8 mouse cellular contexts compared by ENCODE assay signal in genomic region chr1:164250391-164251150, GRCm38 (mm10). TPM values are rescaled to one million over a fixed set of nuclear protein-coding genes. Genes with fewer than 3 reads are reported as not detected.
DNase-seq lines count a peak whose midpoint lies in the region; ATAC-seq and TF ChIP-seq lines count a peak whose summit lies in the region.

No protein-coding gene starts in this region.

- peak overlapping the region; percentile 78 for H3K4me2 ChIP-seq in embryonic facial prominence, embryonic 13.5 days
- peak overlapping the region; percentile 78 for H3K4me2 ChIP-seq in kidney, embryonic 15.5 days
- peak overlapping the region; percentile 78 for H3K4me2 ChIP-seq in myocyte (ENCODE audit: low read depth)

- WGBS in embryonic facial prominence, embryonic 13.5 days = 45% methylated on average over 8 of the region's 8 CpGs
- 44% methylated on average over 8 of the region's 8 CpGs for WGBS in kidney, embryonic 15.5 days

- no peaks in the 10 kb centered on the region for H3K9me3 ChIP-seq in embryonic facial prominence, embryonic 13.5 days
- no peaks in the 10 kb centered on the region for H3K9me3 ChIP-seq in kidney, embryonic 15.5 days (replicated peaks)

- no peak overlapping the region for H3ac ChIP-seq in myocyte (ENCODE audit: control insufficient read depth, insufficient read length)

- no peaks in the 10 kb centered on the region for H3K36me3 ChIP-seq in embryonic facial prominence, embryonic 13.5 days
- no peaks in the 10 kb centered on the region for H3K36me3 ChIP-seq in kidney, embryonic 15.5 days
- no peaks in the 10 kb centered on the region for H3K36me3 ChIP-seq in myocyte (ENCODE audit: control insufficient read depth, insufficient read depth)

- peak overlapping the region; percentile 81 for H3K4me3 ChIP-seq in embryonic facial prominence, embryonic 13.5 days
- H3K4me3 ChIP-seq in kidney, embryonic 15.5 days (replicated peaks) = peak overlapping the region; percentile 62
- H3K4me3 ChIP-seq in myocyte = peak overlapping the region; percentile 38

- H3K4me1 ChIP-seq in embryonic facial prominence, embryonic 13.5 days = peaks cover 28% of the 10 kb centered on the region
- peaks cover 24% of the 10 kb centered on the region for H3K4me1 ChIP-seq in kidney, embryonic 15.5 days

- H3K27me3 ChIP-seq in embryonic facial prominence, embryonic 13.5 days = peaks cover 4% of the 10 kb centered on the region; the same call in 1 of the 2 replicates
- no peaks in the 10 kb centered on the region for H3K27me3 ChIP-seq in kidney, embryonic 15.5 days
- H3K27me3 ChIP-seq in myocyte (ENCODE audit: control insufficient read depth, insufficient read depth, insufficient read length) = no peaks in the 10 kb centered on the region

- no peak for TF ChIP-seq POLR2A in myocyte (IDR thresholded peaks at IDR 0.05; ENCODE audit: insufficient read length, low read depth)

- H3K79me2 ChIP-seq in myocyte (ENCODE audit: control insufficient read depth, insufficient read depth) = peaks cover 39% of the 10 kb centered on the region

- H3K9ac ChIP-seq in embryonic facial prominence, embryonic 13.5 days = 0 out of 2 replicates have a peak overlapping the region, but pooled peaks have one; percentile 78
- H3K9ac ChIP-seq in kidney, embryonic 15.5 days = no peak overlapping the region; the same call in 1 of the 2 replicates

- no peak for ATAC-seq in embryonic facial prominence, embryonic 13.5 days (ENCODE audit: insufficient number of reproducible peaks, insufficient read depth, low FRiP score, low TSS enrichment, low read depth)
- no peak for ATAC-seq in kidney, embryonic 15.5 days (replicated peaks; ENCODE audit: low FRiP score)

- DNase-seq in adrenal gland, postnatal 10 days = peak; percentile 26
- no peak for DNase-seq in adrenal gland, adult 8-10 months
- DNase-seq in 3T3-L1 (ENCODE audit: low read depth, low spot score) = peak; percentile 73
- DNase-seq in retina, embryonic 14.5 days (ENCODE audit: low spot score) = no peak
- no peak for DNase-seq in thymus, postnatal 10 days (ENCODE audit: low spot score in 2 of 2)

- H3K27ac ChIP-seq in embryonic facial prominence, embryonic 13.5 days = no peak overlapping the region
- no peak overlapping the region for H3K27ac ChIP-seq in kidney, embryonic 15.5 days

TF ChIP-seq in myocyte, 11 proteins besides CTCF, POLR2A, EP300 and RAD21:
- TF ChIP-seq TCF12 (IDR thresholded peaks at IDR 0.05; ENCODE audit: insufficient read depth, poor library complexity, severe bottlenecking) (no peak), TCF3 (IDR thresholded peaks at IDR 0.05; ENCODE audit: insufficient read length, low read depth) (no peak), USF1 (IDR thresholded peaks at IDR 0.05; ENCODE audit: low read depth) (no peak), MYOG (IDR thresholded peaks at IDR 0.05; ENCODE audit: control insufficient read depth in 1 of 3, insufficient read depth in 1 of 3, insufficient read length in 2 of 3, low read depth in 2 of 3) (no peak), CEBPB (IDR thresholded peaks at IDR 0.05; ENCODE audit: insufficient read depth, poor library complexity, severe bottlenecking) (no peak), REST (IDR thresholded peaks at IDR 0.05; ENCODE audit: insufficient read depth, insufficient read length) (no peak), E2F4 (IDR thresholded peaks at IDR 0.05; ENCODE audit: insufficient read depth) (no peak), MAX (IDR thresholded peaks at IDR 0.05; ENCODE audit: low read depth) (no peak), MYOD1 (IDR thresholded peaks at IDR 0.05; ENCODE audit: control insufficient read depth in 1 of 3, insufficient read length in 2 of 3, low read depth in 2 of 3) (no peak), POLR2AphosphoS2 (IDR thresholded peaks at IDR 0.05; ENCODE audit: insufficient read length, low read depth) (no peak), SRF (IDR thresholded peaks at IDR 0.05; ENCODE audit: control insufficient read depth, insufficient read length, low read depth) (no peak)

RNA-seq across cellular contexts. Expression of gene Slc19a2, which starts 1.7 kb away (rescaled TPM):
- 10 to 100 TPM; 16.4 to 19.2 TPM for total RNA-seq in adrenal gland, postnatal 10 days (2021)
- 10 to 100 TPM; 26.5 to 34.7 (median 32.3) TPM for total RNA-seq in adrenal gland, adult 8-10 months (2022)
- 6.7 and 6.8 TPM in 2 replicates for polyA plus RNA-seq in embryonic facial prominence, embryonic 13.5 days (2015; fragmentation: Nextera tagmentation; extraction: Ambion mirVana)
- 9.1 and 10.4 TPM in 2 replicates for polyA plus RNA-seq in kidney, embryonic 15.5 days (2015; fragmentation: Nextera tagmentation; extraction: Ambion mirVana)
- 6.2 TPM for polyA plus RNA-seq in myocyte (2012; fragmentation: generic; extraction: Trizol)

RNA-seq across cellular contexts. Expression of gene Ccdc181, which starts 24.8 kb away (rescaled TPM):
- 1 to 10 TPM; 7.3 to 9.8 TPM for total RNA-seq in adrenal gland, postnatal 10 days (2021)
- total RNA-seq in adrenal gland, adult 8-10 months (2022) = 10 to 100 TPM in 3 of 4 experiments, 1 to 10 TPM in 1; 8.2 to 13.3 (median 11.6) TPM
- 5.1 and 6.8 TPM in 2 replicates for polyA plus RNA-seq in embryonic facial prominence, embryonic 13.5 days (2015; fragmentation: Nextera tagmentation; extraction: Ambion mirVana)
- 11.0 and 11.4 TPM in 2 replicates for polyA plus RNA-seq in kidney, embryonic 15.5 days (2015; fragmentation: Nextera tagmentation; extraction: Ambion mirVana)
- polyA plus RNA-seq in myocyte (2012; fragmentation: generic; extraction: Trizol) = 4.1 TPM

RNA-seq across cellular contexts. Expression of gene Nme7, which starts 53.4 kb away (rescaled TPM):
- 10 to 100 TPM; 14.5 to 17.2 TPM for total RNA-seq in adrenal gland, postnatal 10 days (2021)
- 10 to 100 TPM; 25.7 to 27.3 (median 26.2) TPM for total RNA-seq in adrenal gland, adult 8-10 months (2022)
- polyA plus RNA-seq in embryonic facial prominence, embryonic 13.5 days (2015; fragmentation: Nextera tagmentation; extraction: Ambion mirVana) = 45.4 and 48.3 TPM in 2 replicates
- 48.6 and 51.2 TPM in 2 replicates for polyA plus RNA-seq in kidney, embryonic 15.5 days (2015; fragmentation: Nextera tagmentation; extraction: Ambion mirVana)
- polyA plus RNA-seq in myocyte (2012; fragmentation: generic; extraction: Trizol) = 10.7 TPM

RNA-seq across cellular contexts. Expression of gene Blzf1, which starts 56.7 kb away (rescaled TPM):
- total RNA-seq in adrenal gland, postnatal 10 days (2021) = 10 to 100 TPM; 25.1 to 26.8 TPM
- 10 to 100 TPM; 23.2 to 27.1 (median 24.6) TPM for total RNA-seq in adrenal gland, adult 8-10 months (2022)
- 35.0 and 35.3 TPM in 2 replicates for polyA plus RNA-seq in embryonic facial prominence, embryonic 13.5 days (2015; fragmentation: Nextera tagmentation; extraction: Ambion mirVana)
- 30.9 and 32.7 TPM in 2 replicates for polyA plus RNA-seq in kidney, embryonic 15.5 days (2015; fragmentation: Nextera tagmentation; extraction: Ambion mirVana)
- polyA plus RNA-seq in myocyte (2012; fragmentation: generic; extraction: Trizol) = 11.4 TPM

Comparison
In these comparisons a context has a peak if more than half of its experiments do, and no peak if none do; other contexts are left out.
1. DNase-seq: peak in adrenal gland, postnatal 10 days (single experiment) and 3T3-L1 (single experiment); none in adrenal gland, adult 8-10 months (single experiment), retina, embryonic 14.5 days (single experiment) and thymus, postnatal 10 days (0 of 2).
2. Peak in every context shown above with its lines, with median percentiles within 50 percentile points of each other: H3K4me2 ChIP-seq and H3K4me3 ChIP-seq.